Mouse (Mus musculus) limb, embryonic 12.5 days (tissue): Measurements from ENCODE around the gene Scn5a. TPM values are rescaled to one million over a fixed set of nuclear protein-coding genes. Genes with fewer than 3 reads are reported as not detected.

Source experiments
- ATAC-seq: fragments of 200-750 bp; cut with Nextera tagmentation; 2 replicates; pipeline ENCODE4 v1.8.0; 2017; ENCODE audit warnings: low read depth, moderate TSS enrichment; ENCODE audit not compliant: insufficient number of reproducible peaks, insufficient read depth, low FRiP score, low TSS enrichment
- H3K27ac ChIP-seq: fragments of 300-500 bp; sonication (generic); 2 replicates; pipeline ENCODE4 v1.5.1; 2016; ENCODE audit warnings: mild to moderate bottlenecking, moderate library complexity
- H3K27me3 ChIP-seq: fragments of 300-500 bp; sonication (generic); 2 replicates; pipeline ENCODE4 v1.6.1; 2016; ENCODE audit warnings: mild to moderate bottlenecking, moderate library complexity
- H3K36me3 ChIP-seq: fragments of 300-500 bp; sonication (generic); 2 replicates; pipeline ENCODE4 v1.6.1; 2016; ENCODE audit warnings: mild to moderate bottlenecking, moderate library complexity
- H3K4me1 ChIP-seq: fragments of 300-500 bp; sonication (generic); replicated peaks from 2 replicates; pipeline ENCODE4 v1.6.1; 2016
- H3K4me2 ChIP-seq: fragments of 300-500 bp; sonication (generic); 2 replicates; pipeline ENCODE4 v1.6.1; 2016; ENCODE audit warnings: mild to moderate bottlenecking, moderate library complexity
- H3K4me3 ChIP-seq: fragments of 300-500 bp; sonication (generic); replicated peaks from 2 replicates; pipeline ENCODE4 v1.5.1; 2016; ENCODE audit warnings: mild to moderate bottlenecking
- H3K9ac ChIP-seq: fragments of 300-500 bp; sonication (generic); replicated peaks from 2 replicates; pipeline ENCODE4 v1.6.1; 2016; ENCODE audit warnings: mild to moderate bottlenecking, moderate library complexity
- H3K9me3 ChIP-seq: fragments of 300-500 bp; sonication (generic); 2 replicates; pipeline ENCODE4 v1.6.1; 2016; ENCODE audit warnings: mild to moderate bottlenecking, moderate library complexity
- WGBS: fragments of 180-500 bp; shearing (Covaris S2); methylation state at CpG from one replicate; pipeline ENCODE4 v1.1.7; 2016; 5-methylcytosine and 5-hydroxymethylcytosine counted together
- polyA plus RNA-seq: library from polyadenylated mRNA; unstranded; fragments of >200 nt; fragmentation: Nextera tagmentation; extraction: Ambion mirVana; gene quantifications from 2 replicates; pipeline ENCODE4 v1.2.1, GENCODE M21; 2016

The Scn5a gene
- polyA plus RNA-seq, 1 experiment from 2014 or later, result 0.05 TPM

- H3K36me3 ChIP-seq, result no peaks in the 10 kb centered on the region
- no peak overlapping the region for H3K4me3 ChIP-seq
- no peak for ATAC-seq
- no peaks in the 10 kb centered on the region for H3K27me3 ChIP-seq
- no peak overlapping the region for H3K4me2 ChIP-seq
- no peaks in the 10 kb centered on the region for H3K9me3 ChIP-seq
- no peak overlapping the region for H3K27ac ChIP-seq
- H3K4me1 ChIP-seq, result peaks cover 25% of the 10 kb centered on the region
- 40% methylated on average over 8 of the region's 8 CpGs for WGBS
- no peak overlapping the region for H3K9ac ChIP-seq
Measured at GRCm38 (mm10) chr9:119479297-119479696, 99.5 kb downstream of the Scn5a start.

GRCm38 (mm10) chr9:119478345-119478744 lies 100.5 kb downstream of the Scn5a start:
- no peak for ATAC-seq
- no peaks in the 10 kb centered on the region for H3K27me3 ChIP-seq
- no peak overlapping the region for H3K27ac ChIP-seq
- H3K4me2 ChIP-seq, result no peak overlapping the region
- no peak overlapping the region for H3K9ac ChIP-seq
- no peaks in the 10 kb centered on the region for H3K36me3 ChIP-seq
- H3K9me3 ChIP-seq, result no peaks in the 10 kb centered on the region
- WGBS, result 76% methylated on average over 11 of the region's 11 CpGs
- H3K4me3 ChIP-seq, result no peak overlapping the region
- peaks cover 18% of the 10 kb centered on the region for H3K4me1 ChIP-seq

- H3K36me3 ChIP-seq, result no peaks in the 10 kb centered on the region
- H3K9ac ChIP-seq, result no peak overlapping the region
- H3K27me3 ChIP-seq, result no peaks in the 10 kb centered on the region
- ATAC-seq, result no peak
- no peak overlapping the region for H3K27ac ChIP-seq
- no peak overlapping the region for H3K4me2 ChIP-seq
- H3K9me3 ChIP-seq, result no peaks in the 10 kb centered on the region
- H3K4me3 ChIP-seq, result no peak overlapping the region
- 12% methylated on average over 6 of the region's 6 CpGs for WGBS
- H3K4me1 ChIP-seq, result peaks cover 14% of the 10 kb centered on the region
Measured at GRCm38 (mm10) chr9:119477754-119478153, 101.1 kb downstream of the Scn5a start.

- peaks cover 3% of the 10 kb centered on the region; the same call in 1 of the 2 replicates for H3K36me3 ChIP-seq
- H3K27ac ChIP-seq, result no peak overlapping the region
- WGBS, result 56% methylated on average over 15 of the region's 15 CpGs
- H3K4me2 ChIP-seq, result no peak overlapping the region
- no peak for ATAC-seq
- H3K4me1 ChIP-seq, result peaks cover 14% of the 10 kb centered on the region
- H3K9ac ChIP-seq, result no peak overlapping the region
- no peaks in the 10 kb centered on the region for H3K27me3 ChIP-seq
- H3K9me3 ChIP-seq, result no peaks in the 10 kb centered on the region
- no peak overlapping the region for H3K4me3 ChIP-seq
Measured at GRCm38 (mm10) chr9:119474717-119475611, 103.9 kb downstream of the Scn5a start.

- no peak overlapping the region for H3K27ac ChIP-seq
- H3K36me3 ChIP-seq, result peaks cover 15% of the 10 kb centered on the region
- no peak overlapping the region for H3K4me3 ChIP-seq
- WGBS, result 83% methylated on average over 9 of the region's 9 CpGs
- no peaks in the 10 kb centered on the region for H3K27me3 ChIP-seq
- ATAC-seq, result no peak
- H3K9ac ChIP-seq, result no peak overlapping the region
- no peak overlapping the region for H3K4me2 ChIP-seq
- no peaks in the 10 kb centered on the region for H3K9me3 ChIP-seq
- peaks cover 11% of the 10 kb centered on the region for H3K4me1 ChIP-seq
Measured at GRCm38 (mm10) chr9:119473608-119474164, 105.1 kb downstream of the Scn5a start.

- no peak overlapping the region for H3K4me2 ChIP-seq
- H3K9ac ChIP-seq, result no peak overlapping the region
- no peaks in the 10 kb centered on the region for H3K27me3 ChIP-seq
- H3K36me3 ChIP-seq, result peaks cover 19% of the 10 kb centered on the region
- H3K4me3 ChIP-seq, result no peak overlapping the region
- H3K9me3 ChIP-seq, result no peaks in the 10 kb centered on the region
- H3K27ac ChIP-seq, result no peak overlapping the region
- ATAC-seq, result no peak
- peaks cover 7% of the 10 kb centered on the region for H3K4me1 ChIP-seq
- WGBS, result 95% methylated on average over 1 of the region's 1 CpGs
Measured at GRCm38 (mm10) chr9:119473011-119473410, 105.8 kb downstream of the Scn5a start.

- 82% methylated on average over 11 of the region's 11 CpGs for WGBS
- H3K27ac ChIP-seq, result no peak overlapping the region
- ATAC-seq, result no peak
Measured at GRCm38 (mm10) chr9:119472412-119472918, 106.4 kb downstream of the Scn5a start.

GRCm38 (mm10) chr9:119469691-119470353 lies 109.0 kb downstream of the Scn5a start:
- Histone ChIP-seq H3K27ac (no peak overlapping the region), H3K9me3 (no peaks in the 10 kb centered on the region), H3K36me3 (peaks cover 50% of the 10 kb centered on the region), H3K4me2 (no peak overlapping the region), H3K9ac (no peak overlapping the region), H3K4me1 (no peaks in the 10 kb centered on the region), H3K27me3 (no peaks in the 10 kb centered on the region), H3K4me3 (no peak overlapping the region)
- no peak for ATAC-seq
- WGBS, result 73% methylated on average over 8 of the region's 8 CpGs

More at GRCm38 (mm10) chr9:119472412-119472918, 106.4 kb downstream of the Scn5a start:
- Histone ChIP-seq H3K4me1 (peaks cover 2% of the 10 kb centered on the region; the same call in 1 of the 2 replicates), H3K27me3 (no peaks in the 10 kb centered on the region), H3K36me3 (peaks cover 24% of the 10 kb centered on the region), H3K4me3 (no peak overlapping the region), H3K9ac (no peak overlapping the region), H3K9me3 (no peaks in the 10 kb centered on the region), H3K4me2 (no peak overlapping the region)

- H3K27ac ChIP-seq, result no peak overlapping the region
- 76% methylated on average over 7 of the region's 7 CpGs for WGBS
- peaks cover 92% of the 10 kb centered on the region for H3K36me3 ChIP-seq
- no peak overlapping the region for H3K4me3 ChIP-seq
- no peaks in the 10 kb centered on the region for H3K27me3 ChIP-seq
- no peak overlapping the region for H3K9ac ChIP-seq
- no peak; the same call in 1 of the 2 replicates for ATAC-seq
- H3K4me1 ChIP-seq, result no peaks in the 10 kb centered on the region
- no peak overlapping the region for H3K4me2 ChIP-seq
- H3K9me3 ChIP-seq, result no peaks in the 10 kb centered on the region
Measured at GRCm38 (mm10) chr9:119465595-119465994, 113.2 kb downstream of the Scn5a start.

- no peaks in the 10 kb centered on the region for H3K27me3 ChIP-seq
- H3K4me1 ChIP-seq, result no peaks in the 10 kb centered on the region
- no peak overlapping the region for H3K4me2 ChIP-seq
- H3K9me3 ChIP-seq, result no peaks in the 10 kb centered on the region
- H3K4me3 ChIP-seq, result no peak overlapping the region
- peaks cover 91% of the 10 kb centered on the region for H3K36me3 ChIP-seq
- H3K27ac ChIP-seq, result no peak overlapping the region
- ATAC-seq, result no peak
- H3K9ac ChIP-seq, result no peak overlapping the region
- 93% methylated on average over 6 of the region's 6 CpGs for WGBS
Measured at GRCm38 (mm10) chr9:119465056-119465455, 113.8 kb downstream of the Scn5a start.

- Histone ChIP-seq H3K4me2 (no peak overlapping the region), H3K4me1 (no peaks in the 10 kb centered on the region), H3K36me3 (peaks cover 89% of the 10 kb centered on the region), H3K9ac (no peak overlapping the region; the same call in 1 of the 2 replicates), H3K4me3 (no peak overlapping the region), H3K9me3 (no peaks in the 10 kb centered on the region), H3K27me3 (no peaks in the 10 kb centered on the region), H3K27ac (no peak overlapping the region)
- 58% methylated on average over 8 of the region's 8 CpGs for WGBS
- no peak for ATAC-seq
Measured at GRCm38 (mm10) chr9:119460410-119460809, 118.4 kb downstream of the Scn5a start.
